Mouse (Mus musculus) CD4-positive, CD25-positive, alpha-beta regulatory T cell, adult 4 months (primary cell): Measurements from ENCODE around the gene Sgta. TPM values are rescaled to one million over a fixed set of nuclear protein-coding genes. Genes with fewer than 3 reads are reported as not detected.

Experiments used
- ATAC-seq: one replicate; pipeline ENCODE4 v1.8.0; 2017
- polyA plus RNA-seq, 2 experiments: library from polyadenylated mRNA; unstranded; fragments of 100-300 nt; shearing (Covaris generic); gene quantifications; one replicate each; pipeline ENCODE4 v1.2.1; 2017

The Sgta gene
- polyA plus RNA-seq, 2 experiments from 2014 or later = 78.9 to 148 TPM

- no peak for ATAC-seq
These were observed 41.7 kb downstream of the Sgta start for GRCm38 (mm10) chr10:81018326-81018725.

GRCm38 (mm10) chr10:81016645-81017044 lies 43.3 kb downstream of the Sgta start:
- ATAC-seq = peak; percentile 62

GRCm38 (mm10) chr10:81015666-81016065 lies 44.3 kb downstream of the Sgta start:
- no peak for ATAC-seq

- ATAC-seq = peak; percentile 85
These were observed 45.3 kb downstream of the Sgta start, which contains the start of gene Gng7 for GRCm38 (mm10) chr10:81014393-81015384. Gene Gng7, minus strand, starts transcription at chr10:81014945.

GRCm38 (mm10) chr10:81010851-81011250 lies 49.1 kb downstream of the Sgta start:
- ATAC-seq = no peak

- ATAC-seq = no peak
These were observed 52.7 kb downstream of the Sgta start for GRCm38 (mm10) chr10:81007240-81007639.

- ATAC-seq = no peak
These were observed 53.8 kb downstream of the Sgta start for GRCm38 (mm10) chr10:81006005-81006677.

- ATAC-seq = no peak
These were observed 58.8 kb downstream of the Sgta start for GRCm38 (mm10) chr10:81001161-81001560.

GRCm38 (mm10) chr10:81000197-81001062 lies 59.6 kb downstream of the Sgta start:
- no peak for ATAC-seq

- peak; percentile 90 for ATAC-seq
These were observed 60.4 kb downstream of the Sgta start for GRCm38 (mm10) chr10:80999362-81000196.

GRCm38 (mm10) chr10:80998778-80999177 lies 61.2 kb downstream of the Sgta start:
- ATAC-seq = peak; percentile 44

- no peak for ATAC-seq
These were observed 62.0 kb downstream of the Sgta start for GRCm38 (mm10) chr10:80998021-80998420.

- ATAC-seq = no peak
These were observed 62.6 kb downstream of the Sgta start for GRCm38 (mm10) chr10:80997332-80997731.

GRCm38 (mm10) chr10:80996501-80996900 lies 63.5 kb downstream of the Sgta start:
- no peak for ATAC-seq

- peak; percentile 46 for ATAC-seq
These were observed 64.8 kb downstream of the Sgta start for GRCm38 (mm10) chr10:80995091-80995632.

GRCm38 (mm10) chr10:80994621-80995020 lies 65.4 kb downstream of the Sgta start:
- no peak for ATAC-seq

Other genes starting within 250 kb of the Sgta start
- not detected for gene Jsrp1, start 246.7 kb downstream of the Sgta start, polyA plus RNA-seq
- 1,000 to 10,000 TPM; 1,727 to 2,219 TPM for gene Oaz1, start 233.5 kb downstream of the Sgta start, polyA plus RNA-seq
- gene Lingo3, start 216.1 kb downstream of the Sgta start, polyA plus RNA-seq = not detected
- 100 to 1,000 TPM; 198 to 233 TPM for gene Lsm7, start 205.0 kb downstream of the Sgta start, polyA plus RNA-seq
- gene Sppl2b, start 204.9 kb downstream of the Sgta start, polyA plus RNA-seq = 10 to 100 TPM; 12.2 to 22.2 TPM
- gene Tmprss9, start 188.3 kb downstream of the Sgta start, polyA plus RNA-seq = not detected
- gene Timm13, start 159.2 kb downstream of the Sgta start, polyA plus RNA-seq = 100 to 1,000 TPM; 212 to 257 TPM
- gene Lmnb2, start 141.9 kb downstream of the Sgta start, polyA plus RNA-seq = 1 to 10 TPM; 3.3 to 4.7 TPM
- gene Gadd45b, start 130.1 kb downstream of the Sgta start, polyA plus RNA-seq = 10 to 100 TPM; 25.3 to 38.9 TPM
- gene Gng7, start 45.2 kb downstream of the Sgta start, polyA plus RNA-seq = under 1 TPM in 1 of 2 experiments, not detected in 1; 0.54 TPM
- not detected for gene Diras1, start 34.5 kb downstream of the Sgta start, polyA plus RNA-seq
- gene Slc39a3, start 22.8 kb downstream of the Sgta start, polyA plus RNA-seq = 1 to 10 TPM; 3.3 to 4.7 TPM
- 1 to 10 TPM; 2.0 to 2.5 TPM for gene Thop1, start 9.9 kb upstream of the Sgta start, polyA plus RNA-seq
- gene Creb3l3, start 38.7 kb upstream of the Sgta start, polyA plus RNA-seq = not detected
- 10 to 100 TPM; 21.5 to 28.1 TPM for gene Map2k2, start 45.7 kb upstream of the Sgta start, polyA plus RNA-seq
- gene Zbtb7a, start 75.0 kb upstream of the Sgta start, polyA plus RNA-seq = 10 to 100 TPM in 1 of 2 experiments, 1 to 10 TPM in 1; 6.5 to 11.3 TPM
- 10 to 100 TPM; 17.1 to 20.0 TPM for gene Pias4, start 107.7 kb upstream of the Sgta start, polyA plus RNA-seq
- 1,000 to 10,000 TPM in 1 of 2 experiments, 100 to 1,000 TPM in 1; 934 to 1,665 TPM for gene Eef2, start 116.5 kb upstream of the Sgta start, polyA plus RNA-seq
- 1 to 10 TPM; 1.3 to 2.6 TPM for gene Dapk3, start 122.8 kb upstream of the Sgta start, polyA plus RNA-seq
- not detected for gene 4930442H23Rik, start 123.7 kb upstream of the Sgta start, polyA plus RNA-seq
- under 1 TPM; 0.31 to 0.44 TPM for gene Nmrk2, start 141.9 kb upstream of the Sgta start, polyA plus RNA-seq
- 1 to 10 TPM; 4.0 to 6.2 TPM for gene Atcay, start 170.7 kb upstream of the Sgta start, polyA plus RNA-seq
- gene Zfr2, start 173.0 kb upstream of the Sgta start, polyA plus RNA-seq = 1 to 10 TPM; 1.6 to 1.7 TPM
- 100 to 1,000 TPM in 1 of 2 experiments, 10 to 100 TPM in 1; 63.6 to 103 TPM for gene Matk, start 192.8 kb upstream of the Sgta start, polyA plus RNA-seq
- gene Mrpl54, start 206.8 kb upstream of the Sgta start, polyA plus RNA-seq = 100 to 1,000 TPM; 111 to 132 TPM
- gene Apba3, start 206.8 kb upstream of the Sgta start, polyA plus RNA-seq = 10 to 100 TPM; 12.5 to 14.8 TPM
- 1 to 10 TPM; 2.4 to 2.6 TPM for gene Tjp3, start 231.4 kb upstream of the Sgta start, polyA plus RNA-seq
- 10 to 100 TPM; 14.6 to 15.1 TPM for gene Pip5k1c, start 232.8 kb upstream of the Sgta start, polyA plus RNA-seq